Mouse (Mus musculus): ENCODE data around the gene Wdr41. TPM values are rescaled to one million over a fixed set of nuclear protein-coding genes. Genes with fewer than 3 reads are reported as not detected.

Wdr41 gene
- polyA plus RNA-seq, 1 experiment from 2014 or later: 17.1 TPM

GRCm38 (mm10) chr13:95040140-95040738, 64.1 kb downstream of the Wdr41 start:
- 87% methylated on average over 9 of the region's 9 CpGs for WGBS

GRCm38 (mm10) chr13:95044108-95044507, 68.0 kb downstream of the Wdr41 start:
- Histone ChIP-seq H3K36me3 (replicated peaks) (no peaks in the 10 kb centered on the region), H3K27me3 (replicated peaks; ENCODE audit: low read depth, poor library complexity, severe bottlenecking) (no peaks in the 10 kb centered on the region), H3K4me3 (no peak overlapping the region), H3K27ac (replicated peaks) (no peak overlapping the region), H3K4me1 (peaks cover 3% of the 10 kb centered on the region; the same call in 1 of the 2 replicates), H3K9me3 (no peaks in the 10 kb centered on the region)
- DNase-seq (ENCODE audit: low spot score): no peak
- 43% methylated on average over 1 of the region's 1 CpGs for WGBS

More at GRCm38 (mm10) chr13:95040140-95040738, 64.1 kb downstream of the Wdr41 start:
- H3K27ac ChIP-seq (replicated peaks): no peak overlapping the region
- H3K4me1 ChIP-seq: no peaks in the 10 kb centered on the region
- no peak overlapping the region for H3K4me3 ChIP-seq
- H3K9me3 ChIP-seq: no peaks in the 10 kb centered on the region
- no peaks in the 10 kb centered on the region for H3K36me3 ChIP-seq (replicated peaks)
- DNase-seq (ENCODE audit: low spot score): no peak
- H3K27me3 ChIP-seq (replicated peaks; ENCODE audit: low read depth, poor library complexity, severe bottlenecking): no peaks in the 10 kb centered on the region

GRCm38 (mm10) chr13:95050398-95050797, 74.3 kb downstream of the Wdr41 start:
- 90% methylated on average over 4 of the region's 4 CpGs for WGBS
- Histone ChIP-seq H3K27me3 (replicated peaks; ENCODE audit: low read depth, poor library complexity, severe bottlenecking) (no peaks in the 10 kb centered on the region), H3K9me3 (no peaks in the 10 kb centered on the region), H3K4me1 (peaks cover 10% of the 10 kb centered on the region; the same call in 1 of the 2 replicates), H3K4me3 (no peak overlapping the region), H3K36me3 (replicated peaks) (no peaks in the 10 kb centered on the region), H3K27ac (replicated peaks) (no peak overlapping the region)
- DNase-seq (ENCODE audit: low spot score): no peak

GRCm38 (mm10) chr13:95052421-95052820, 76.3 kb downstream of the Wdr41 start:
- H3K27ac ChIP-seq (replicated peaks): no peak overlapping the region
- no peak overlapping the region for H3K4me3 ChIP-seq
- H3K4me1 ChIP-seq: peaks cover 19% of the 10 kb centered on the region; the same call in 1 of the 2 replicates
- no peaks in the 10 kb centered on the region for H3K36me3 ChIP-seq (replicated peaks)
- no peaks in the 10 kb centered on the region for H3K27me3 ChIP-seq (replicated peaks; ENCODE audit: low read depth, poor library complexity, severe bottlenecking)
- DNase-seq (ENCODE audit: low spot score): no peak
- no peaks in the 10 kb centered on the region for H3K9me3 ChIP-seq
- 80% methylated on average over 3 of the region's 3 CpGs for WGBS

GRCm38 (mm10) chr13:95055742-95056388, 79.7 kb downstream of the Wdr41 start:
- no peaks in the 10 kb centered on the region for H3K36me3 ChIP-seq (replicated peaks)
- H3K27ac ChIP-seq (replicated peaks): peak overlapping the region; percentile 41; the same call in 1 of the 2 replicates
- no peaks in the 10 kb centered on the region for H3K27me3 ChIP-seq (replicated peaks; ENCODE audit: low read depth, poor library complexity, severe bottlenecking)
- WGBS: 51% methylated on average over 1 of the region's 1 CpGs
- H3K9me3 ChIP-seq: no peaks in the 10 kb centered on the region
- H3K4me3 ChIP-seq: no peak overlapping the region
- peaks cover 11% of the 10 kb centered on the region; the same call in 1 of the 2 replicates for H3K4me1 ChIP-seq
- DNase-seq (ENCODE audit: low spot score): peak; percentile 28

GRCm38 (mm10) chr13:95056501-95057280, 80.5 kb downstream of the Wdr41 start:
- Histone ChIP-seq H3K9me3 (no peaks in the 10 kb centered on the region), H3K4me3 (no peak overlapping the region), H3K27me3 (replicated peaks; ENCODE audit: low read depth, poor library complexity, severe bottlenecking) (no peaks in the 10 kb centered on the region), H3K4me1 (peaks cover 11% of the 10 kb centered on the region; the same call in 1 of the 2 replicates), H3K36me3 (replicated peaks) (no peaks in the 10 kb centered on the region), H3K27ac (replicated peaks) (no peak overlapping the region)
- WGBS: 84% methylated on average over 11 of the region's 11 CpGs
- DNase-seq (ENCODE audit: low spot score): no peak

GRCm38 (mm10) chr13:95058885-95059284, 82.7 kb downstream of the Wdr41 start:
- Histone ChIP-seq H3K4me1 (peaks cover 11% of the 10 kb centered on the region; the same call in 1 of the 2 replicates), H3K36me3 (replicated peaks) (no peaks in the 10 kb centered on the region), H3K9me3 (no peaks in the 10 kb centered on the region), H3K4me3 (no peak overlapping the region), H3K27ac (replicated peaks) (no peak overlapping the region), H3K27me3 (replicated peaks; ENCODE audit: low read depth, poor library complexity, severe bottlenecking) (no peaks in the 10 kb centered on the region)
- DNase-seq (ENCODE audit: low spot score): no peak
- WGBS: 79% methylated on average over 4 of the region's 4 CpGs

GRCm38 (mm10) chr13:95063390-95064017, 87.4 kb downstream of the Wdr41 start:
- H3K4me1 ChIP-seq: no peaks in the 10 kb centered on the region
- no peaks in the 10 kb centered on the region for H3K9me3 ChIP-seq
- DNase-seq (ENCODE audit: low spot score): no peak
- H3K27ac ChIP-seq (replicated peaks): no peak overlapping the region
- no peaks in the 10 kb centered on the region for H3K36me3 ChIP-seq (replicated peaks)
- no peak overlapping the region for H3K4me3 ChIP-seq
- H3K27me3 ChIP-seq (replicated peaks; ENCODE audit: low read depth, poor library complexity, severe bottlenecking): no peaks in the 10 kb centered on the region
- 73% methylated on average over 4 of the region's 4 CpGs for WGBS

- Histone ChIP-seq H3K4me1 (no peaks in the 10 kb centered on the region), H3K36me3 (replicated peaks) (no peaks in the 10 kb centered on the region), H3K4me3 (no peak overlapping the region), H3K27me3 (replicated peaks; ENCODE audit: low read depth, poor library complexity, severe bottlenecking) (no peaks in the 10 kb centered on the region), H3K27ac (replicated peaks) (no peak overlapping the region), H3K9me3 (no peaks in the 10 kb centered on the region)
- WGBS: 69% methylated on average over 6 of the region's 6 CpGs
- DNase-seq (ENCODE audit: low spot score): peak; percentile 26
Observed at GRCm38 (mm10) chr13:95067854-95068253, 91.7 kb downstream of the Wdr41 start.

- Histone ChIP-seq H3K36me3 (replicated peaks) (no peaks in the 10 kb centered on the region), H3K27ac (replicated peaks) (no peak overlapping the region), H3K4me1 (no peaks in the 10 kb centered on the region), H3K4me3 (no peak overlapping the region), H3K27me3 (replicated peaks; ENCODE audit: low read depth, poor library complexity, severe bottlenecking) (no peaks in the 10 kb centered on the region), H3K9me3 (no peaks in the 10 kb centered on the region)
- no peak for DNase-seq (ENCODE audit: low spot score)
Observed at GRCm38 (mm10) chr13:95070268-95070667, 94.1 kb downstream of the Wdr41 start.

Data from embryonic facial prominence, embryonic 10.5 days (tissue).